In the genomic region with DNA sequence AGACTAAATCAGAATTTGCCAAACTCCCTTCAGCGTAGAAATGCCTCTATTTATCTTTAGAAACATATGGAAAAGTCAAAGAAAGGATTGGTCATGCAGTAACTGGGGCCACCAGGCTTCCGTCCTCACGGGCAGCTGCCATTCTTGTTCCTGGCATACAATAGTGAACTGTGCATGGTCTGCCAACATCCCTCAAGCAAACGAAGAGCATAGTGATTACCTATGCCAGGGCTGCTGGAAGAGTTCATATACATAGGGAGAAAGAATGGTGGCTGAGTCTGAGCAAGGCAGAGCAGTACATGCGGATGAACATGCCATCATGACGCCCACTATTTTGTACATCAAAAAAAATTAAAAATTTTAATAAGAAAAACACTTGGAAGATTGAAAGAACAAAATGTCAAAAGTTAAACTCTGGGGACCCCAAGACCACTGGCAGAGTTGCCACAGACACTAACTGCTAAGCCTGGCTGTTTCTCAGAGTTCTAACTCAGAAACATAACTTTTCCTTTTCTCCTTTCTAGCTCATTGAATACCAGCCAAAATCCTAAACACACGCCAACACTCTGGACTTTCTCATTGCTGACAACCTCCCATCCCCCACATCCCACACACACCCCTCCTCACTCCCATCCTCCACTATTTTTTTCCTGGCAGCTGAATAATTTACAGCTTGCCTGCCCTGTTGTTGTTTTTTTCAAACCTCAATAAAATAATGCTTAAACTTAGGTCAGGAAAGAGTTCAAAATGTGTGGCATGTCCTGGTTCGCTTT, we compare ENCODE assay signal across 14 mouse cellular contexts.
DNase-seq lines count a peak whose midpoint lies in the region; ATAC-seq lines count a peak whose summit lies in the region.
"Had no signal": no experiment of that assay in that cellular context is flagged by ENCODE, and none has a peak within 500 bp of the region (broad histone marks: within the 10 kb centered on the region; RNA-seq: fewer than 3 reads in every experiment).

No protein-coding gene starts in this region.

- no peaks in the 10 kb centered on the region for H3K36me3 ChIP-seq in kidney, embryonic 16.5 days (ENCODE audit: insufficient read depth, low read length)
- no peaks in the 10 kb centered on the region for H3K36me3 ChIP-seq in stomach, embryonic 16.5 days (ENCODE audit: control insufficient read depth, insufficient read depth, low read length)

- no peaks in the 10 kb centered on the region for H3K9me3 ChIP-seq in kidney, embryonic 16.5 days (ENCODE audit: low read length)
- H3K9me3 ChIP-seq in stomach, embryonic 16.5 days (replicated peaks; ENCODE audit: control insufficient read depth, low read length): no peaks in the 10 kb centered on the region

- peak; percentile 69 for ATAC-seq in kidney, embryonic 16.5 days (ENCODE audit: low FRiP score, low TSS enrichment)
- ATAC-seq in stomach, embryonic 16.5 days (ENCODE audit: insufficient read depth, low FRiP score): 0 out of 2 replicates have a peak, but pooled peaks have one; percentile 26

- peak; percentile 39 to 51 for DNase-seq in heart, adult 18-20 months
- DNase-seq in heart, adult 8-10 months (ENCODE audit: low spot score): no peak
- peak; percentile 46 for DNase-seq in ovary, postnatal 14 days (ENCODE audit: low spot score)
- DNase-seq in ovary, postnatal 10 days (ENCODE audit: low spot score): no peak
- DNase-seq in urinary bladder, adult 2 months (ENCODE audit: low spot score): no peak
- no peak for DNase-seq in adrenal gland, adult (ENCODE audit: inconsistent age in 2 of 2, low spot score in 1 of 2)
- DNase-seq: adrenal gland, postnatal 14 days; B cell, adult 2 months; cerebellum, adult 2 months; gastrocnemius, postnatal 14 days had no signal

- peak overlapping the region; percentile 66 for H3K27ac ChIP-seq in kidney, embryonic 16.5 days (ENCODE audit: low read length)
- peak overlapping the region; percentile 73 for H3K27ac ChIP-seq in stomach, embryonic 16.5 days (ENCODE audit: low read length)
- H3K27ac ChIP-seq: layer of hippocampus, adult 2 months; liver, embryonic 14.5 days had no signal

- no peak overlapping the region for H3K9ac ChIP-seq in kidney, embryonic 16.5 days (replicated peaks; ENCODE audit: low read length)
- no peak overlapping the region for H3K9ac ChIP-seq in stomach, embryonic 16.5 days (ENCODE audit: low read length)
- H3K9ac ChIP-seq: liver, embryonic 14.5 days had no signal

- H3K4me1 ChIP-seq in kidney, embryonic 16.5 days (ENCODE audit: insufficient read depth, low read length): peaks cover 19% of the 10 kb centered on the region
- peaks cover 25% of the 10 kb centered on the region for H3K4me1 ChIP-seq in stomach, embryonic 16.5 days (ENCODE audit: control insufficient read depth, insufficient read depth, low read length)

- 70% methylated on average over 8 of the region's 8 CpGs for WGBS in kidney, embryonic 16.5 days
- WGBS in stomach, embryonic 16.5 days: 51% methylated on average over 8 of the region's 8 CpGs

- no peak overlapping the region for H3K4me3 ChIP-seq in kidney, embryonic 16.5 days (ENCODE audit: low read length)
- H3K4me3 ChIP-seq in stomach, embryonic 16.5 days (replicated peaks; ENCODE audit: low read length): no peak overlapping the region
- H3K4me3 ChIP-seq: layer of hippocampus, adult 2 months had no signal

- no peak overlapping the region for H3K4me2 ChIP-seq in kidney, embryonic 16.5 days (replicated peaks; ENCODE audit: low read depth, low read length)
- no peak overlapping the region for H3K4me2 ChIP-seq in stomach, embryonic 16.5 days (ENCODE audit: low read depth, low read length)

- no peaks in the 10 kb centered on the region for H3K27me3 ChIP-seq in kidney, embryonic 16.5 days (ENCODE audit: insufficient read depth, low read length)
- no peaks in the 10 kb centered on the region for H3K27me3 ChIP-seq in stomach, embryonic 16.5 days (ENCODE audit: control insufficient read depth, insufficient read depth, low read length)

Comparison
In these comparisons a context has a peak if more than half of its experiments do, and no peak if none do; other contexts are left out.
1. DNase-seq: peak in heart, adult 18-20 months (2 of 2) and ovary, postnatal 14 days (single experiment); none in heart, adult 8-10 months (single experiment), ovary, postnatal 10 days (single experiment), urinary bladder, adult 2 months (single experiment) and adrenal gland, adult (0 of 2).